7 mouse cellular contexts compared by ENCODE assay signal in the genomic region with DNA sequence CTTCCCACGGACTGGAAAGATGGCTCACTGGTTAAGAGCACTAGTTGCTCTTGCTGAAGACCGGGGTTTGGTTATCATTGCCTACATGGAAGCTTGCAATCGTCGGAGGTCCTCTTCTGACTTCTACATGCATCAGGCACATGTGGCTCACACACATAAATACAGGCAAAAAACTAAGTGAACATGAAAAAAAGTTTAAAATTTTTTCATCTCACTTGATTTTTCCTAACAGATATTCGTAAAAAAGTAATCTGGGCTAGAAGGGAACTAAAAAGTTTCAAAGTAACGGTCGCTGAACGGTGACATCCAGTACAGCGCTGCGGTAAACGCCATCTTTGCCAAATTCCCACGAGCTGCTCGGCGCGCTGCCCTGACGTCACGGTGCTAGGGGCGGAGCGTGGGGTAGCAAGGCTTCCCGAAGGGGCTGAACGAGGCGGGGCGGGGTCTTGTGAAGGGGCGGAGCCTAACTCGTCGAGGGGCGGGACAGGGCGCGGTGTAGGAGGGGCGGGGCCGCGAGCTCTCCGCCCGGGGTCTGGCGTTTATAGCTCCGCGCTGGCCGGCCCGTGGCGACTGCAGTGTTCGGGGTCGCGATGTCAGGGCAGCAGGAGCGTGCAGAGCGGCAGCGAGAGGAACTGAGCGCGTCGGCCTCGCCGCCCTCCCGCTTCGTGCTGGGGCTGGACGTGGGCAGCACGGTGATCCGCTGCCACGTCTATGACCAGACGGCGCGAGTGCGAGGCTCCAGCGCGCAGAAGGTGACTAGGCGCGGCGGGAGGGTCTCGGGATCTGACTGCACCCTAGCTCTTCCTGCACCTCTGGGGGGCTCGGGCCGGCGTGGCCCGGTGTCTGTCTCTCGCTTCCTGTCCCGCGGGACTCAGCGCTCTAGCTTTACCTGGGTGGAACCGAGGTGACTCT. TPM values are rescaled to one million over a fixed set of nuclear protein-coding genes. Genes with fewer than 3 reads are reported as not detected.
DNase-seq lines count a peak whose midpoint lies in the region; ATAC-seq lines count a peak whose summit lies in the region.

A gene (plus strand): TSS at position 502 of the 912 bp plus-strand sequence.

- no peak within 1 kb of the TSS for H3K27ac ChIP-seq in embryonic facial prominence, embryonic 11.5 days (replicated peaks; ENCODE audit: low read depth, low read length)
- H3K27ac ChIP-seq in limb, embryonic 11.5 days (replicated peaks; ENCODE audit: low read depth, low read length): no peak within 1 kb of the TSS
- 0 out of 2 replicates have a peak within 1 kb of the TSS, but pooled peaks have one; percentile 45 for H3K27ac ChIP-seq in midbrain, embryonic 14.5 days (replicated peaks; ENCODE audit: low read depth, low read length)

- peak within 1 kb of the TSS; percentile 63 for H3K4me3 ChIP-seq in embryonic facial prominence, embryonic 11.5 days (ENCODE audit: low read depth, low read length)
- peak within 1 kb of the TSS; percentile 68 for H3K4me3 ChIP-seq in limb, embryonic 11.5 days (ENCODE audit: low read depth, low read length)
- H3K4me3 ChIP-seq in midbrain, embryonic 14.5 days (replicated peaks; ENCODE audit: low read depth, low read length): peak within 1 kb of the TSS; percentile 64

- no peaks in the 10 kb centered on the region for H3K27me3 ChIP-seq in embryonic facial prominence, embryonic 11.5 days (ENCODE audit: control insufficient read depth, insufficient read depth, low read length)
- no peaks in the 10 kb centered on the region for H3K27me3 ChIP-seq in limb, embryonic 11.5 days (ENCODE audit: control insufficient read depth, insufficient read depth, low read length)
- H3K27me3 ChIP-seq in midbrain, embryonic 14.5 days (ENCODE audit: control insufficient read depth, insufficient read depth, low read length): no peaks in the 10 kb centered on the region

- under 1% methylated on average over 69 of the region's 76 CpGs for WGBS in embryonic facial prominence, embryonic 11.5 days
- WGBS in limb, embryonic 11.5 days: 2% methylated on average over 76 of the region's 76 CpGs
- 1% methylated on average over 76 of the region's 76 CpGs for WGBS in midbrain, embryonic 14.5 days

- H3K4me2 ChIP-seq in embryonic facial prominence, embryonic 11.5 days (ENCODE audit: low read depth, low read length): peak within 1 kb of the TSS; percentile 86
- H3K4me2 ChIP-seq in limb, embryonic 11.5 days (ENCODE audit: low read depth, severe bottlenecking): peak within 1 kb of the TSS; percentile 66
- peak within 1 kb of the TSS; percentile 75 for H3K4me2 ChIP-seq in midbrain, embryonic 14.5 days (ENCODE audit: low read length)

- DNase-seq in adrenal gland, postnatal 14 days: peak; percentile 100
- DNase-seq in embryonic facial prominence, embryonic 11.5 days (ENCODE audit: low spot score): peak; percentile 98
- peak; percentile 99 for DNase-seq in heart, adult 11 months
- DNase-seq in kidney, adult 18-20 months: peak; percentile 96
- DNase-seq in limb, embryonic 11.5 days (ENCODE audit: low spot score): peak; percentile 100
- DNase-seq in midbrain, embryonic 14.5 days: peak; percentile 98
- peak; percentile 96 to 99 for DNase-seq in spleen, adult 18-20 months

- ATAC-seq in embryonic facial prominence, embryonic 11.5 days (replicated peaks; ENCODE audit: insufficient number of reproducible peaks, low FRiP score, low TSS enrichment, low read depth): peak; percentile 95
- peak; percentile 99 for ATAC-seq in limb, embryonic 11.5 days (ENCODE audit: insufficient number of reproducible peaks, low FRiP score, low TSS enrichment, low read depth)
- peak; percentile 99 for ATAC-seq in midbrain, embryonic 14.5 days (ENCODE audit: low FRiP score, low TSS enrichment)

- no peaks in the 10 kb centered on the region for H3K9me3 ChIP-seq in embryonic facial prominence, embryonic 11.5 days (replicated peaks; ENCODE audit: control insufficient read depth, low read length)
- H3K9me3 ChIP-seq in limb, embryonic 11.5 days (ENCODE audit: control insufficient read depth, low read length): no peaks in the 10 kb centered on the region
- H3K9me3 ChIP-seq in midbrain, embryonic 14.5 days (ENCODE audit: control insufficient read depth, low read length): no peaks in the 10 kb centered on the region

- no peaks in the 10 kb centered on the region for H3K4me1 ChIP-seq in embryonic facial prominence, embryonic 11.5 days (ENCODE audit: control insufficient read depth, insufficient read depth, low read length)
- H3K4me1 ChIP-seq in limb, embryonic 11.5 days (ENCODE audit: control insufficient read depth, insufficient read depth, low read length): no peaks in the 10 kb centered on the region
- H3K4me1 ChIP-seq in midbrain, embryonic 14.5 days (ENCODE audit: control insufficient read depth, insufficient read depth, low read length): peaks cover 4% of the 10 kb centered on the region; the same call in 1 of the 2 replicates

- peak within 1 kb of the TSS; percentile 70 for H3K9ac ChIP-seq in embryonic facial prominence, embryonic 11.5 days (replicated peaks; ENCODE audit: low read length)
- peak within 1 kb of the TSS; percentile 71 for H3K9ac ChIP-seq in limb, embryonic 11.5 days (ENCODE audit: low read length)
- peak within 1 kb of the TSS; percentile 62 for H3K9ac ChIP-seq in midbrain, embryonic 14.5 days (replicated peaks; ENCODE audit: low read length)

- no peaks in the 10 kb centered on the region for H3K36me3 ChIP-seq in embryonic facial prominence, embryonic 11.5 days (replicated peaks; ENCODE audit: control insufficient read depth, insufficient read depth, low read depth, low read length)
- H3K36me3 ChIP-seq in limb, embryonic 11.5 days (ENCODE audit: control insufficient read depth, insufficient read depth, low read length): no peaks in the 10 kb centered on the region
- H3K36me3 ChIP-seq in midbrain, embryonic 14.5 days (ENCODE audit: control insufficient read depth, insufficient read depth, low read length): no peaks in the 10 kb centered on the region

RNA-seq across cellular contexts. Expression of the gene that starts here (rescaled TPM):
- 8.6 and 11.3 TPM in 2 replicates for total RNA-seq in adrenal gland, postnatal 14 days (2021)
- polyA plus RNA-seq in embryonic facial prominence, embryonic 11.5 days (2014; fragmentation: Nextera tagmentation; extraction: Ambion mirVana): 3.0 and 3.9 TPM in 2 replicates
- polyA plus RNA-seq in limb, embryonic 11.5 days (2014; fragmentation: Nextera tagmentation; extraction: Ambion mirVana): 4.1 and 5.0 TPM in 2 replicates
- polyA plus RNA-seq in midbrain, embryonic 14.5 days (2014; fragmentation: Nextera tagmentation; extraction: Ambion mirVana): 2.3 and 2.8 TPM in 2 replicates
